Mouse (Mus musculus): ENCODE measurements at regions not wholly inside any gene's neighbourhood (a gene's known extent, or its start where the extent isn't known, plus 50 kb on each side); places are given as distances from the start of the nearest gene placed in this dataset.
"Not testable (repeated sequence)": the region's sequence is repeated elsewhere in the genome, so short reads cannot be mapped to it uniquely, and the experiment has no call there.

GRCm38 (mm10) chr9:32940919-32941767 is 305.1 kb downstream of the Ets1 start:
- DNase-seq (ENCODE audit: low spot score), result no peak

- DNase-seq (ENCODE audit: low spot score), result no peak
Measured at GRCm38 (mm10) chr9:32941768-32942030, 305.7 kb downstream of the Ets1 start.

GRCm38 (mm10) chr9:32947221-32947620 is 311.2 kb downstream of the Ets1 start:
- no peak for DNase-seq (ENCODE audit: low spot score)

- no peak for DNase-seq (ENCODE audit: low spot score)
Measured at GRCm38 (mm10) chr9:32949036-32949435, 313.0 kb downstream of the Ets1 start.

- DNase-seq (ENCODE audit: low spot score), result no peak
Measured at GRCm38 (mm10) chr9:32958716-32959115, 322.7 kb downstream of the Ets1 start.

GRCm38 (mm10) chr9:32959468-32959867 is 323.4 kb downstream of the Ets1 start:
- not testable (repeated sequence) for DNase-seq (ENCODE audit: low spot score)

GRCm38 (mm10) chr9:32962679-32963205 is 326.7 kb downstream of the Ets1 start:
- no peak for DNase-seq (ENCODE audit: low spot score)

GRCm38 (mm10) chr9:32968446-32968845 is 332.4 kb downstream of the Ets1 start:
- no peak for DNase-seq (ENCODE audit: low spot score)

- no peak for DNase-seq (ENCODE audit: low spot score)
Measured at GRCm38 (mm10) chr9:32971421-32971820, 335.4 kb downstream of the Ets1 start.

- no peak for DNase-seq (ENCODE audit: low spot score)
Measured at GRCm38 (mm10) chr9:32971926-32972325, 335.9 kb downstream of the Ets1 start.

- no peak for DNase-seq (ENCODE audit: low spot score)
Measured at GRCm38 (mm10) chr9:32972431-32973052, 336.5 kb downstream of the Ets1 start.

- DNase-seq (ENCODE audit: low spot score), result no peak
Measured at GRCm38 (mm10) chr9:32977732-32978131, 341.7 kb downstream of the Ets1 start.

GRCm38 (mm10) chr9:32980846-32981245 is 344.8 kb downstream of the Ets1 start:
- no peak for DNase-seq (ENCODE audit: low spot score)

GRCm38 (mm10) chr9:32983182-32983581 is 347.2 kb downstream of the Ets1 start:
- DNase-seq (ENCODE audit: low spot score), result no peak

GRCm38 (mm10) chr9:32986836-32987673 is 351.0 kb downstream of the Ets1 start:
- DNase-seq (ENCODE audit: low spot score), result no peak

GRCm38 (mm10) chr9:32989006-32989405 is 353.0 kb downstream of the Ets1 start:
- no peak for DNase-seq (ENCODE audit: low spot score)

- no peak for DNase-seq (ENCODE audit: low spot score)
Measured at GRCm38 (mm10) chr9:32998323-32998722, 362.3 kb downstream of the Ets1 start.

GRCm38 (mm10) chr9:33000691-33001164 is 364.7 kb downstream of the Ets1 start:
- no peak for DNase-seq (ENCODE audit: low spot score)

- no peak for DNase-seq (ENCODE audit: low spot score)
Measured at GRCm38 (mm10) chr9:33001165-33001949, 365.3 kb downstream of the Ets1 start.

GRCm38 (mm10) chr9:33003880-33004279 is 367.9 kb downstream of the Ets1 start:
- no peak for DNase-seq (ENCODE audit: low spot score)

- no peak for DNase-seq (ENCODE audit: low spot score)
Measured at GRCm38 (mm10) chr9:33004536-33004935, 368.5 kb downstream of the Ets1 start.
